Mouse (Mus musculus) forebrain, embryonic 10.5 days (tissue): Measurements from ENCODE around the gene Dgkd. TPM values are rescaled to one million over a fixed set of nuclear protein-coding genes. Genes with fewer than 3 reads are reported as not detected.
A peak's percentile ranks its signal among the peaks of the same experiment; 100 is the strongest.

Experiments
- DNase-seq: peaks from one replicate; pipeline ENCODE4 v3.0.0-alpha.2; 2017; ENCODE audit warnings: low spot score; ENCODE audit errors: extremely low spot score
- H3K27ac ChIP-seq: fragments of 300-500 bp; sonication (generic); 2 replicates; pipeline ENCODE4 v1.5.1; 2016; ENCODE audit warnings: mild to moderate bottlenecking
- H3K27me3 ChIP-seq: fragments of 300-500 bp; sonication (generic); 2 replicates; pipeline ENCODE4 v1.6.1; 2016; ENCODE audit warnings: mild to moderate bottlenecking; ENCODE audit not compliant: poor library complexity, severe bottlenecking
- H3K36me3 ChIP-seq: fragments of 300-500 bp; sonication (generic); replicated peaks from 2 replicates; pipeline ENCODE4 v1.6.1; 2016; ENCODE audit warnings: mild to moderate bottlenecking, moderate library complexity
- H3K4me1 ChIP-seq: fragments of 300-500 bp; sonication (generic); 2 replicates; pipeline ENCODE4 v1.6.1; 2016
- H3K4me3 ChIP-seq: fragments of 300-500 bp; sonication (generic); 2 replicates; pipeline ENCODE4 v1.5.1; 2016; ENCODE audit warnings: mild to moderate bottlenecking, moderate library complexity
- H3K9me3 ChIP-seq: fragments of 300-500 bp; sonication (generic); 2 replicates; pipeline ENCODE4 v1.6.1; 2016; ENCODE audit warnings: mild to moderate bottlenecking, moderate library complexity
- WGBS: fragments of 180-500 bp; shearing (Covaris S2); methylation state at CpG from one replicate; pipeline ENCODE4 v1.1.7; 2016; 5-methylcytosine and 5-hydroxymethylcytosine counted together
- polyA plus RNA-seq: library from polyadenylated mRNA; unstranded; fragments of >200 nt; fragmentation: Nextera tagmentation; extraction: Ambion mirVana; gene quantifications from 2 replicates; pipeline ENCODE4 v1.2.1, GENCODE M21; 2016

The Dgkd gene
- polyA plus RNA-seq, 1 experiment from 2014 or later: 42.4 TPM

DNA sequence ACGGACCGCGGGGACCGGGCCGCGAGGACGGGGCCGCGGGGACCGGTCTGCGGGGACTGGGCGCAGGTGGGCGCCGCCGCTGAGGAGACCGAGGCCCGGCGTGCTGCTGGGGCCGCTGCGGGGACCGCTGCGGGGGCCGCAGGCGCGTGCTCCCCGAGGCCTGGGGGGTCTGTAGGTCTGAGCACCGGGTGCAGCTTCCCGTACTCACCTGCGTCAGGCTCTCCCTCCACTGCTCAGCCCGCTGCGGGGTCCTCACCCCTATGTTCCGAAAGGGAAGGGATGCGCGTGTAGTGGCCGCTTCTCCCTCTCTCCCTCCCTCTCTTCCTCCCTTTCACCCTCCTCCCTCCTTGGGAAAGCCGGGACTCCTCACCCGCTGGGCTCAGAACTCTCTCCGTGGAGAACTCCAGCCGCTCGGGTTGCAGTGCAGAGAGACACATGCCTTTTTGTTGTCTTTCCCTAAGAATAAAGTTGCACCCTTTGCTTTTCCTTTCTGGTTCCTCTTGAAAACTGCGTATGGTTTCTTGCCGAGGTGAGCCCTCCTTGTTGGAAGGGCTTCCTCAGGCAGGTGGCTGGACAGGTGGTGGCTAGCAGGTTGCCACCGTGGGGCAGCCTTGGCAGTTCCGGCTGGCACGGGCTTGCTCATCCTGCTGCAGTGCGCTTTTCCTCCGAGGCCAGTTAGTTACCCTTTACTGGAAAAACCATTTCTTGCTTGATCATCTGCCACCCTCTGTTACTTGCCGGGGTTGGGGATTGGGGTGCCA, 694 bp downstream of the Dgkd start:
- WGBS: 1% methylated on average over 32 of the region's 48 CpGs
- H3K27ac ChIP-seq: peak overlapping the region; percentile 94

DNA sequence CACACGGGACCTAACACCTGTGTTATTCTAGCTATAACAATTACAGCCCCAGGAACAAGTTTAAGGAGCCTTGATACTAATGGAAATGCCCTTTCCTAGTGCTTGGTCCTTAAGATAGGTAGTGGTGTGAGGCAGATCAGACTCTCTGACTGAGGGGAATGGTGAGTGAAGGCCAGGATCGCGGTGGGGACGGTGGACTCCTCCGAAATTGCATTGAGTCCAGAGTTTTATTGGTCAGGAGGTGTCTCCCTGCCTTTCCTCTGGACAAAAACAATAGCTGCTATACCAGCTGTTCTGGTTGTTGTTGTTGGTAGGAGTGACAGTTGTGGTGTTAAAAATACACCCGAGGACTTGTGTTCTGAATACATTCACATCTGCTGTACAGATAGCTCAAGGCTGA, 1.3 kb downstream of the Dgkd start:
- H3K4me3 ChIP-seq: peak overlapping the region; percentile 96
- 0 out of 2 replicates have a peak overlapping the region, but pooled peaks have one; percentile 94 for H3K27ac ChIP-seq
- 45% methylated on average over 6 of the region's 6 CpGs for WGBS
- DNase-seq: no peak
- H3K4me1 ChIP-seq: peaks cover 27% of the 10 kb centered on the region
- peaks cover 12% of the 10 kb centered on the region for H3K27me3 ChIP-seq
- no peaks in the 10 kb centered on the region for H3K9me3 ChIP-seq
- no peaks in the 10 kb centered on the region for H3K36me3 ChIP-seq

More for the DNA sequence above, 694 bp downstream of the Dgkd start:
- DNase-seq: peak; percentile 46
- H3K9me3 ChIP-seq: no peaks in the 10 kb centered on the region
- H3K4me3 ChIP-seq: peak overlapping the region; percentile 96
- H3K36me3 ChIP-seq: no peaks in the 10 kb centered on the region
- peaks cover 27% of the 10 kb centered on the region for H3K4me1 ChIP-seq
- H3K27me3 ChIP-seq: peaks cover 12% of the 10 kb centered on the region

- Histone ChIP-seq H3K4me1 (peaks cover 27% of the 10 kb centered on the region), H3K27ac (no peak overlapping the region), H3K4me3 (peak overlapping the region; percentile 96), H3K27me3 (peaks cover 12% of the 10 kb centered on the region), H3K36me3 (no peaks in the 10 kb centered on the region), H3K9me3 (no peaks in the 10 kb centered on the region)
- no peak for DNase-seq
- WGBS: 45% methylated on average over 2 of the region's 2 CpGs
Measured at GRCm38 (mm10) chr1:87854851-87855251, 1.8 kb downstream of the Dgkd start.

DNA sequence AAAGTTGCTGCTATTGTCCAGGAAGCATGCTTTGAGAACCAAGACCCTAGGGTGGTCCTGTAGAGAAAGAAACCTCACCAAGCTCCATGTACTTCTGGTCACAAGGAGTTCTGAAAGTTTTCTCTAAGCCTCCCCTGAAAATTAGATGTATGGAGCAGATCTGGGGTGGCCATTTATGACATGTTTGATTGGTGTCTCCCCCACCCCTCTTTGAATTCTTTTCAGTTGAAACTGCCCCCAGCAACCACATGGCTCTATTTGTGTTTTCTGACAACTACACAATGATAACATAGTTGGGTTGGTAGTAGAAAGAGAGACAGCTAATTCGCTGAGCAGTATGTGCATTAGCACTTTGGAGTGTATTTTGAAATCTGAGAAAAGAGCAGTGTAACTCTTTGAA, 2.4 kb downstream of the Dgkd start:
- Histone ChIP-seq H3K4me1 (peaks cover 27% of the 10 kb centered on the region), H3K36me3 (no peaks in the 10 kb centered on the region), H3K27me3 (peaks cover 12% of the 10 kb centered on the region), H3K27ac (no peak overlapping the region), H3K4me3 (no peak overlapping the region), H3K9me3 (no peaks in the 10 kb centered on the region)
- no peak for DNase-seq
- 93% methylated on average over 1 of the region's 1 CpGs for WGBS

DNA sequence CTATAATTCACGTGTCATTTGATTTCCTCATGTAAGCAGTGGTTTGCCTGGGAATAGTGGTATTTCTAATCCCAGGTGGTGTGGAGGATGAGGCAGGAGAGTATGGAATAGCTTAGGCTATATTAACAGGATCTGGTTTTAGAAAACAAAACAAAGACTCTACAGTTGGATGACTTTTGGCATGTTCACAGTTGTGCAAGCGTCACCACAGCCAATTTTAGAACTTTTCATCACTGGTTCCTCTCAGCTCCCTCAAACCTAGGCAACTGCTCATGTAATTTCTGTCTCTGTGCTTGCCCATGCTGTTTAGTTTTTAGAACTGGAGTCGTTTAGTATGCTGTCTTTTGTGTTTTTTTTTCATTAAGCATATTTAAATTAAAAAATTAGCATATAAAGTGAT, 3.7 kb downstream of the Dgkd start:
- WGBS: 86% methylated on average over 3 of the region's 3 CpGs
- peaks cover 5% of the 10 kb centered on the region for H3K27me3 ChIP-seq
- no peak for DNase-seq
- no peaks in the 10 kb centered on the region for H3K36me3 ChIP-seq
- no peak overlapping the region for H3K4me3 ChIP-seq
- H3K9me3 ChIP-seq: no peaks in the 10 kb centered on the region
- peaks cover 27% of the 10 kb centered on the region for H3K4me1 ChIP-seq
- no peak overlapping the region for H3K27ac ChIP-seq

DNA sequence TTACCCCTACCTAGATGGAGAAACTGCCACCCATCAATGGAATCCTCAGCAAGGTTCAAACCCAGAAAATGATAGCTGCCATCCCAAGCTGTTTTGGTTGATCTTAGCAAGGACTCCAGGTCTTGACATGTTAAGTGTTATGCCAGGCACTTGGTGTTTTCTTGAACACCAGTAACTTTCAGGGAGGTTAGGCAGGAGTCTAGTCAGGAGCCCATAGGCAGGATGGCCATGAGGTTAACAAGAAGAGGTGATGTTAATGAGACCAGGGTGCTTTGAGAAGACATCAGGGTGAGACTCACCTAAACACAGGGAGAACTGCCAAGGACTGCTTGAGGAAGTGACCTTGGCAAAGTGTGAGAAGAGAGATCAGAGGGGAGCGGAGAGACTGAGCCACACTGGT, 4.9 kb downstream of the Dgkd start:
- no peaks in the 10 kb centered on the region for H3K9me3 ChIP-seq
- 97% methylated on average over 1 of the region's 1 CpGs for WGBS
- H3K4me3 ChIP-seq: no peak overlapping the region
- no peak overlapping the region for H3K27ac ChIP-seq
- DNase-seq: no peak
- peaks cover 19% of the 10 kb centered on the region for H3K4me1 ChIP-seq
- no peaks in the 10 kb centered on the region for H3K36me3 ChIP-seq
- no peaks in the 10 kb centered on the region for H3K27me3 ChIP-seq

DNA sequence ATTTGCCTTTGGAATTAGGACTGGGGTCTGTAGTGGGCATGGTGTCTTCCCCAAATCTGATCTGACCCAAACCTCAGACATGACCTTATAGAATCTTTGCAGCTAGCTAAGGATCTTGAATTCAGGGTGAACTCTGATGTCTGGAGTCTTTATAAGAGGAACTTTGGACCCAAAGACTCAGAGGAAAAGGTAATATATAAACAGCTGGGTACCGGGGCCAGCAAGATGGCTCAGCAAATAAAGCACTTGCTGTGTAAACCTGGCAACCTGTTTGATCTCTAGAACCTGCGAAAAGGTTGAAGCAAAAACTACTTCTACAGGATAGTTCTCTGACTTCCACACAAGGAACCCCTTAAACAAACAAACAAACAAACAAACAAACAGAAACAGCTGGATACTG, 5.4 kb downstream of the Dgkd start:
- H3K27me3 ChIP-seq: no peaks in the 10 kb centered on the region
- WGBS: 92% methylated on average over 2 of the region's 2 CpGs
- H3K4me3 ChIP-seq: no peak overlapping the region
- H3K9me3 ChIP-seq: no peaks in the 10 kb centered on the region
- no peaks in the 10 kb centered on the region for H3K36me3 ChIP-seq
- DNase-seq: no peak
- H3K4me1 ChIP-seq: peaks cover 19% of the 10 kb centered on the region
- H3K27ac ChIP-seq: no peak overlapping the region

GRCm38 (mm10) chr1:87863602-87864001, 10.5 kb downstream of the Dgkd start:
- Histone ChIP-seq H3K36me3 (no peaks in the 10 kb centered on the region), H3K27me3 (no peaks in the 10 kb centered on the region), H3K4me3 (no peak overlapping the region), H3K4me1 (no peaks in the 10 kb centered on the region), H3K9me3 (no peaks in the 10 kb centered on the region), H3K27ac (no peak overlapping the region)
- DNase-seq: no peak
- 84% methylated on average over 3 of the region's 3 CpGs for WGBS

GRCm38 (mm10) chr1:87864889-87865288, 11.8 kb downstream of the Dgkd start:
- Histone ChIP-seq H3K9me3 (no peaks in the 10 kb centered on the region), H3K36me3 (0 out of 2 replicates have a peak, but pooled peaks cover 2% of the 10 kb centered on the region), H3K27ac (no peak overlapping the region), H3K27me3 (no peaks in the 10 kb centered on the region), H3K4me3 (no peak overlapping the region), H3K4me1 (no peaks in the 10 kb centered on the region)
- no peak for DNase-seq

- 88% methylated on average over 1 of the region's 1 CpGs for WGBS
- H3K4me3 ChIP-seq: no peak overlapping the region
- no peaks in the 10 kb centered on the region for H3K27me3 ChIP-seq
- H3K4me1 ChIP-seq: no peaks in the 10 kb centered on the region
- DNase-seq: no peak
- H3K9me3 ChIP-seq: no peaks in the 10 kb centered on the region
- H3K27ac ChIP-seq: no peak overlapping the region
- H3K36me3 ChIP-seq: 0 out of 2 replicates have a peak, but pooled peaks cover 2% of the 10 kb centered on the region
Measured at GRCm38 (mm10) chr1:87866672-87867071, 13.6 kb downstream of the Dgkd start.

DNA sequence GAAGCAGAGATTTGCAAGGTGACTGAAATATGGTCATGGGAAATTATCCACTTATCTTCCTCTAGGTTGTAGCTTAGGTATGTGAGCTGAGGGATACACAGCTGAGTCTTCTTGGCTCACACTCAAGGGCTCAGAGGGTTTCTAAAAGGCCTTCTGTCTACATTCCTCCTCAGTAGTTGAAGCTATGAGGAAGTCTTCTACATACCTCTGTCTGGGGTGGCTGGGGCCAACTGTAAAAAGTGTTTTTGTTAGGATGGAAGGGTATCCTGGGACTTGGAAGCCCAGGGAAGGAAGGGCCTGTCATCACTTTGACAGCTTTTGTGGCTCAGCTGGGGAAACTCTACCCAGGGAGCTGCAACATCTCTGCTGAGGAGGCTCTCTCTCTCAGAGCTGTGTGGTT, 18.5 kb downstream of the Dgkd start:
- Histone ChIP-seq H3K9me3 (no peaks in the 10 kb centered on the region), H3K4me3 (no peak overlapping the region), H3K27ac (no peak overlapping the region), H3K4me1 (no peaks in the 10 kb centered on the region; the same call in 1 of the 2 replicates), H3K27me3 (no peaks in the 10 kb centered on the region), H3K36me3 (0 out of 2 replicates have a peak, but pooled peaks cover 2% of the 10 kb centered on the region)
- DNase-seq: no peak

DNA sequence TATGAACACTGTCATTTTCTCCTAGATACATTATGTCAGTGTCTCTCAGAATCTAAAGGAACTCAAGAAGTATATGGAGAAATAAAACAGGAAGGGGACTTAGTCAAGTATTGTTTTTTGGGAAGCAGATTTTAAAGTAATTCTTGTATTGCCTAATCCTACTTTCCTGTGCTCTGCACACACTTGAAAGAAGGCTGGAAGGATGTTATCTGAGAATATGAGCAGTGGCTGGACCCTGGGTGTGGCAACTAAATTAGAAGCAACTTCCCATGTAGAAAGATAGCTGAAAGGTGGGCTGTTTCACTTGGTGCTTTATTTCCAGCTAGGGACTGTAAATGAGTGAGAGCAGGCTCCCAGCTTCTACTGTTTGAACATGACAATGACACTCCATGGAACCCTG, 20.0 kb downstream of the Dgkd start:
- H3K36me3 ChIP-seq: 0 out of 2 replicates have a peak, but pooled peaks cover 2% of the 10 kb centered on the region
- H3K9me3 ChIP-seq: no peaks in the 10 kb centered on the region
- H3K27me3 ChIP-seq: no peaks in the 10 kb centered on the region
- no peak overlapping the region for H3K27ac ChIP-seq
- no peak overlapping the region for H3K4me3 ChIP-seq
- no peak for DNase-seq
- peaks cover 11% of the 10 kb centered on the region for H3K4me1 ChIP-seq

DNA sequence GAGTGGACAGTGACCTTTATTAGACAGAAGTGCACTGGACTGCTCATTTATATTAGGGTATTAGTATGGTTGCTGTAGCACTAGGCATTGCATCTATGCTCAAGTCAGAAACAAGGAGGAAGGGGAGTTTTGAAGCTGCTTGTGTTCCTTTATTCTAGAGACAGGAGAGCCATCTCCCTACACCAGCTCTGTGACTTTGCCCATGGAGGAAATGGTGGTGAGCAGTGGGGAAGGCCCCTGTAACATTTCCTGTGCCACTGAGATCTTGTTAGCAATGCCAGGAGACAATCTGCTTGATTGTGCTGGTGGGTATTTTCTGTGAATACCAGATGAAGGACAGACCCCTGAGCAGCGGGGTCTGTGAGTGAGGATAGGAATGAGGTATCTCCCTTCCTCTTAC, 23.0 kb downstream of the Dgkd start:
- H3K4me3 ChIP-seq: no peak overlapping the region
- no peaks in the 10 kb centered on the region for H3K9me3 ChIP-seq
- no peak for DNase-seq
- peaks cover 19% of the 10 kb centered on the region for H3K4me1 ChIP-seq
- no peaks in the 10 kb centered on the region for H3K27me3 ChIP-seq
- WGBS: 92% methylated on average over 1 of the region's 1 CpGs
- H3K27ac ChIP-seq: no peak overlapping the region
- peaks cover 8% of the 10 kb centered on the region for H3K36me3 ChIP-seq
